Mouse (Mus musculus) cerebellum, adult 2 months (tissue): Measurements from ENCODE around the gene Mier3.

Source experiments
- CTCF ChIP-seq: fragments of 200-500 bp; IDR thresholded peaks from 2 replicates; pipeline ENCODE4 v1.5.1; 2011; ENCODE audit warnings: low read depth, mild to moderate bottlenecking, control low read depth, low read length, moderate library complexity, borderline replicate concordance; ENCODE audit not compliant: insufficient read depth
- POLR2A ChIP-seq: fragments of 200-500 bp; IDR thresholded peaks from 2 replicates; pipeline ENCODE4 v1.6.1; 2011; ENCODE audit warnings: low read length, control low read depth, borderline replicate concordance; ENCODE audit not compliant: insufficient read depth

- TF ChIP-seq CTCF (no peak), POLR2A (no peak)
These were observed 6.6 kb downstream of the Mier3 start for GRCm38 (mm10) chr13:111687285-111687781.
